Mouse (Mus musculus) kidney, embryonic 14.5 days (tissue): ENCODE measurements around the gene Hspb2. TPM values are rescaled to one million over a fixed set of nuclear protein-coding genes. Genes with fewer than 3 reads are reported as not detected.

Source experiments
- ATAC-seq: fragments of 200-750 bp; cut with Nextera tagmentation; 2 replicates; pipeline ENCODE4 v1.8.0; 2017; ENCODE audit warnings: moderate number of reproducible peaks, mild to moderate bottlenecking, moderate TSS enrichment, moderate library complexity; ENCODE audit not compliant: low FRiP score, low TSS enrichment
- H3K27ac ChIP-seq: fragments of 300-500 bp; sonication (generic); 2 replicates; pipeline ENCODE4 v1.5.1; 2014; ENCODE audit warnings: low read depth, mild to moderate bottlenecking, low read length, moderate library complexity, mixed read lengths
- H3K27me3 ChIP-seq: fragments of 300-500 bp; sonication (generic); 2 replicates; pipeline ENCODE4 v1.6.1; 2014; ENCODE audit warnings: mild to moderate bottlenecking, low read length; ENCODE audit not compliant: control insufficient read depth, insufficient read depth
- H3K36me3 ChIP-seq: fragments of 300-500 bp; sonication (generic); 2 replicates; pipeline ENCODE4 v1.6.1; 2014; ENCODE audit warnings: low read length, mixed read lengths; ENCODE audit not compliant: control insufficient read depth, insufficient read depth
- H3K4me1 ChIP-seq: fragments of 300-500 bp; sonication (generic); 2 replicates; pipeline ENCODE4 v1.6.1; 2014; ENCODE audit warnings: low read length, mixed read lengths; ENCODE audit not compliant: control insufficient read depth, insufficient read depth
- H3K4me2 ChIP-seq: fragments of 300-500 bp; sonication (generic); replicated peaks from 2 replicates; pipeline ENCODE4 v1.6.1; 2014; ENCODE audit warnings: low read depth, mild to moderate bottlenecking, low read length
- H3K4me3 ChIP-seq: fragments of 300-500 bp; sonication (generic); 2 replicates; pipeline ENCODE4 v1.5.1; 2014; ENCODE audit warnings: mild to moderate bottlenecking, low read length
- H3K9ac ChIP-seq: fragments of 300-500 bp; sonication (generic); 2 replicates; pipeline ENCODE4 v1.6.1; 2014; ENCODE audit warnings: low read depth, mild to moderate bottlenecking, low read length, moderate library complexity
- H3K9me3 ChIP-seq: fragments of 300-500 bp; sonication (generic); 2 replicates; pipeline ENCODE4 v1.6.1; 2016; ENCODE audit warnings: low read length; ENCODE audit not compliant: control insufficient read depth
- WGBS: fragments of 180-500 bp; shearing (Covaris S2); extraction: QIAGEN DNeasy Blood & Tissue Kit; methylation state at CpG from one replicate; pipeline ENCODE4 v1.1.7; 2014; 5-methylcytosine and 5-hydroxymethylcytosine counted together
- polyA plus RNA-seq: library from polyadenylated mRNA; unstranded; fragments of >200 nt; fragmentation: Nextera tagmentation; extraction: Ambion mirVana; gene quantifications from 2 replicates; pipeline ENCODE4 v1.2.1, GENCODE M21; 2014

Hspb2 gene
- polyA plus RNA-seq: 0.72 and 1.0 TPM in 2 replicates

DNA sequence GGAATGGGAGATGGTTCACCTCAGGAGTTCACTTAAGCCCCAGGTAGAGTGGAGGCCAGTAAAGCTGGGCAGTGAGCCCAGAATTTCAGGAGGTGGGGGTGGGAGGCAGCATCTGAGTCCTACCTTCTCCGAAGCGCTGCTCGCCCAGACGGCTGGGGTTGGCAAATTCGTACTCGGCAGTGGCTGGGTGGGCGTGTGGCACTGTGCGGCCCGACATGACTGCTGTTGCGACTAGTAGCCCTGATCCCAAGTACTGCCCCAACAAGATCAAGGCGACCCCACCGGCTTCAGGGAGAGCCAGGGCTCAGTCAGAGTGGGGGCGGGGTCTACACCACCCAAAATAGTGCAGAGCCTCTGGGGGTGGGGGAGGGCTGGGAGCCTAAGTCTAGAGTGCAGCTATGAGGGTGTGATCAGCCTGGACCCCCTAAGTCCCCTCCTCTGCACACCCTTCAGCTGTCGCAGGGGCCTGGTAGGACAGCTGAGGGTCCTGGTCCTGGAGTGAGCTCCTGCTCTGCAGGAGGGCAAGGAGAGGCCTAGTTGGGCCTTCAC is at the start of gene Hspb2:
Gene Hspb2 (minus strand): TSS at position 301 of the 549 bp plus-strand sequence.
- H3K4me2 ChIP-seq: no peak within 1 kb of the TSS
- WGBS: 70% methylated on average over 14 of the region's 14 CpGs
- no peaks in the 10 kb centered on the region for H3K9me3 ChIP-seq
- H3K27ac ChIP-seq: 0 out of 2 replicates have a peak within 1 kb of the TSS, but pooled peaks have one; percentile 30
- H3K4me1 ChIP-seq: no peaks in the 10 kb centered on the region
- 0 out of 2 replicates have a peak, but pooled peaks cover 5% of the 10 kb centered on the region for H3K27me3 ChIP-seq
- H3K36me3 ChIP-seq: no peaks in the 10 kb centered on the region
- H3K9ac ChIP-seq: no peak within 1 kb of the TSS
- peak; percentile 25; the same call in 1 of the 2 replicates for ATAC-seq
- H3K4me3 ChIP-seq: no peak within 1 kb of the TSS

DNA sequence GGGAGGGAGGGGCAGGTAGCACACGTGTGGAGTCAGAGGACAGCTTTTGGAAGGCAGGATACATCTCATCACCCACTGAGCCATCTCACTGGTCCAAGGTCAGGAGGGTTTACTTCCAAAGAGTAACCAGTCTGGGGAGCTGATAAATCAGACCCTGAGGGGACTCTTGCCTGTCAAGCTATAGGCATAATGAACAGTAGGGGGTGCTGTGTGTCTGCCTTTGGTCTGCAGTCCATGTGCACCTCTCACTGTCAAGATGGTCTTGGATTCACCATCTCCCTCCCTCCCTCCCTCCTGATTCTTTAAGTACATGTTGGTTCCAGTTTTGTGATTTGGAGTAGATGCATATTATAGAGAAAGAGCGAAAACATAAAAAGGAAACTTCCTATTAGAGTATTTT is 48.8 kb upstream of the Hspb2 start:
- 59% methylated on average over 2 of the region's 2 CpGs for whole genome bisulfite sequencing
- no peaks in the 10 kb centered on the region for H3K9me3 ChIP-seq
- no peaks in the 10 kb centered on the region for H3K4me1 ChIP-seq
- no peak overlapping the region for H3K4me3 ChIP-seq
- peaks cover 41% of the 10 kb centered on the region for H3K36me3 ChIP-seq
- H3K9ac ChIP-seq: no peak overlapping the region
- ATAC-seq: no peak; the same call in 1 of the 2 replicates
- H3K27ac ChIP-seq: no peak overlapping the region
- H3K4me2 ChIP-seq: no peak overlapping the region
- no peaks in the 10 kb centered on the region for H3K27me3 ChIP-seq

DNA sequence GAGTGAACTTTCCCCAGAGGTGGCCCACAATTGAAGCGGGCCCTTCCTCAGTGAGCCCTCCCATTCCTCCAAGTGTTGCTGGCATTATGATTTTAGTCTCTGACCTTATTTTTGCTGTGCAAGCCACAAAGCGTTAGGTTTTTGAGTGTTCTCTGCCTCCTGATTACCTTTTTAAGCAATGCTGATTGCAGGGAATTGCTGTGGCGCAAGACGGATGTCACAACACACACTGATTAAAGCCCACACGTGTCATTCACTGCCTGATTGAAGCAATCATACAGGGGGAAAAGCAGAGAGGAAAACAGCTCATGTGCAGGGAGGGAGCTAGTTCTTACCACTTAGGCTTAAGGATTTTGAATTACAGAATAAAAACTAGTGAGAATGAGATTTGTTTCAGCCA is 46.2 kb upstream of the Hspb2 start:
- no peak overlapping the region for H3K9ac ChIP-seq
- no peaks in the 10 kb centered on the region for H3K4me1 ChIP-seq
- H3K27me3 ChIP-seq: no peaks in the 10 kb centered on the region
- no peak overlapping the region for H3K27ac ChIP-seq
- ATAC-seq: no peak
- 86% methylated on average over 5 of the region's 5 CpGs for WGBS
- no peaks in the 10 kb centered on the region for H3K9me3 ChIP-seq
- peaks cover 27% of the 10 kb centered on the region for H3K36me3 ChIP-seq
- H3K4me3 ChIP-seq: no peak overlapping the region
- no peak overlapping the region for H3K4me2 ChIP-seq

DNA sequence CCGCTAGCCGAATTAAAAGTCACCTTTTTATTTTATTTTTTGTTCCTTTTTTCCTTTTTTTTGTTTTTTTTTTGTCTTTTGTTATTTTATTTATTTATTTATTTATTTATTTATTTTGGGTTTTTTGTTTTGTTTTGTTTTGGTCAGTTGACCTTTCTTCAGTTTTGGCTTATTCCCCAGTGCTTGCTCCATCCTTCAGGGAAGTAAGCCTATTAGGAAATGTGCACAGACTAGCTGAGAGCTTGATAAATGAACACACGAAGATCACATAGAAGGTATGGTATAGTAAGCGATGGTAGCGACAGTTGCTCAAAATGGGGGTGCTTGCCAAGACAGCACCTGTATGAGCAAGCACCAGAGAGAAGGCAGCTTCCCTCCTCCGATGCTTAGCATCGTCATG is 45.5 kb upstream of the Hspb2 start:
- H3K4me1 ChIP-seq: no peaks in the 10 kb centered on the region
- H3K9ac ChIP-seq: no peak overlapping the region
- no peaks in the 10 kb centered on the region for H3K27me3 ChIP-seq
- H3K27ac ChIP-seq: no peak overlapping the region
- H3K4me3 ChIP-seq: no peak overlapping the region
- no peak overlapping the region for H3K4me2 ChIP-seq
- WGBS: 95% methylated on average over 7 of the region's 7 CpGs
- H3K36me3 ChIP-seq: peaks cover 23% of the 10 kb centered on the region
- H3K9me3 ChIP-seq: no peaks in the 10 kb centered on the region
- no peak for ATAC-seq

DNA sequence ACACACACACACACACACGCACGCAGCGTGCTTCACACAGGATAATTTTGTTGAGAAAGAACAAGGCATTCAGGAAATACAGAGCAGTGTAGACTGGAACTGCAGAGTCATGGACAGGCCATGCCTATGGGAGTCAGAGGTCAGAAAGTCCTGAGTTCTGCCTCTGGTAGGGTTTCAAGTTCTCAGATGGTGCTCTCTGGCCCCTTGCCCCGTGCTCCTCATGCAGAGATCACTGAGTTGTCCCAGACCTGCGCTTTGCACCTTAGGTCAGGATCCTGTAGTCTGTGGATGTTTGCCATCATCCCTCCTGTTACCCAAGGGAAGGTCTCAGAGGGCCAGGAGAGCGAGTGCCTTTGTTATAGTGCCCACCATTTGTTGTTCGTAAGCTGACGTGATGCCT is 44.6 kb upstream of the Hspb2 start:
- no peak for ATAC-seq
- Histone ChIP-seq H3K27ac (no peak overlapping the region), H3K27me3 (no peaks in the 10 kb centered on the region), H3K4me1 (no peaks in the 10 kb centered on the region), H3K9me3 (no peaks in the 10 kb centered on the region), H3K9ac (no peak overlapping the region), H3K36me3 (peaks cover 24% of the 10 kb centered on the region), H3K4me2 (no peak overlapping the region), H3K4me3 (no peak overlapping the region)
- WGBS: 84% methylated on average over 8 of the region's 8 CpGs

DNA sequence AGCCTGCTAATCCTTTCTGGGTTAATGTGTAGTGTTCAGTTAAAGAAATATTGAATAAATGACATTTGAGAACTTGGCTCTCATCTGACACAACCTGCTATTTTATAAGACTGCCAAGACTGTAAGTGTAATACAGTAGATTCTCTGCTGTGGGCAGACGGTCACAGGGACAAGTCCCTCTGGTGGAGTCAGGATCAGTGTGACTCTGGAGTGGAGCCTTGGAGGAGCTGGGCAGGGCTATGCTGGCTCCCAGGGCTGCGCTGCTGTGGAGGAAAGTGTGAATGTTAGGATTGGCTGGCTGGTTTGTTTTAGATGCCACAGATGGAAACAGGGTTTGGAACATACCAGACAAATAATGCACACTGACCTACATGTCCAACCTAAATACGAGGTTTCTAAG is 43.1 kb upstream of the Hspb2 start:
- Histone ChIP-seq H3K9ac (no peak overlapping the region), H3K9me3 (no peaks in the 10 kb centered on the region), H3K4me1 (no peaks in the 10 kb centered on the region), H3K36me3 (peaks cover 29% of the 10 kb centered on the region), H3K27ac (no peak overlapping the region), H3K4me3 (no peak overlapping the region), H3K27me3 (no peaks in the 10 kb centered on the region), H3K4me2 (no peak overlapping the region)
- no peak for ATAC-seq
- 90% methylated on average over 3 of the region's 3 CpGs for WGBS

DNA sequence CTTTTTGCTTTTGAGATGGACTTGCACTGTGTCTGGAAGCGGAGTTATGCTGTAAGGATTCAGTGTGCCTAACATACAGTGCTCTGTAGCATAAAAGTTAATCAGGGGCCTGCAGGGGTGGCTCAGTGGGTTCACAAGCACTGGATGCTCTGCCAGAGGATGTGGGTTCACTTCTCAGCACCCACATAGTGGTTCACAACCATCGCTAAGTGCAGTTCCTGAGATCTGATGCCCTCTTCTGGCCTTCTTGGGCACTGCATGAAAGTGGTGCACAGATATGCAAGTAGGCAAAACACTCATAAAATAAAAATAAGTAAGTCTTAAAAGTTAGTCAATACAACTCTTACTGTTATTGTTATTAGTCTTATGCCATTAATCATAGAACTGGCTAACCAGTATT is 30.0 kb upstream of the Hspb2 start:
- Histone ChIP-seq H3K27me3 (no peaks in the 10 kb centered on the region), H3K9ac (no peak overlapping the region), H3K36me3 (peaks cover 62% of the 10 kb centered on the region), H3K9me3 (no peaks in the 10 kb centered on the region), H3K27ac (no peak overlapping the region), H3K4me2 (no peak overlapping the region), H3K4me3 (no peak overlapping the region), H3K4me1 (no peaks in the 10 kb centered on the region)
- no peak for ATAC-seq
- 82% methylated on average over 2 of the region's 2 CpGs for WGBS

DNA sequence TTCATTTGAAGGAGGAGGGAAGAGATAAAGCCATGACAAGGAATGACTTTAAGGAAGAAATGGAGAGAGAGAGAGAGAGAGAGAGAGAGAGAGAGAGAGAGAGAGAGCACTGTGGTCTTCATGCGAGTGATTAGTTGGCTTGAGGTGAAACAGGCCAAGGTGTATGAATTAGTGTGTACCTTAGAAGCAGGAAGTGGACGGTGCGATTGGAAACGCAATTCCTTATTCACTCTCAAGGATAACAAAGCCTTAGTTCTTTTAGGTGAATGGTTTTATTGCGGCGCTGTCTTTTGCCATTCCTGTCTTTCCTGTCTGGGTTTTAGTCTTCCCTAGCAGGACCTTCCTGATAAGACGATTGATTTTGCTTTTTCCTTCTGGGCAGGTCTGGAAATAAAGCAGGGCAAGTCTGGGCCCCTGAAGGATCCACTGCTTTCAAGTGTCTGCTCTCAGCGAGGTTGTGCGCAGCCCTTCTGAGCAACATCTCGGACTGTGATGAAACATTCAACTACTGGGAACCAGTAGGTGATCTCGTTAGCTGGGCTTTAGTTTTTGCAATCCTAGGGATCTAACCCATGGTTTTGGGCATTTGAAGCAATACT is 24.1 kb upstream of the Hspb2 start:
- 55% methylated on average over 11 of the region's 11 CpGs for WGBS
- no peaks in the 10 kb centered on the region for H3K27me3 ChIP-seq
- H3K36me3 ChIP-seq: peaks cover 26% of the 10 kb centered on the region
- H3K4me1 ChIP-seq: 0 out of 2 replicates have a peak, but pooled peaks cover 3% of the 10 kb centered on the region
- no peak for ATAC-seq
- H3K4me2 ChIP-seq: peak overlapping the region; percentile 87
- no peaks in the 10 kb centered on the region for H3K9me3 ChIP-seq
- peak overlapping the region; percentile 92 for H3K4me3 ChIP-seq
- H3K27ac ChIP-seq: no peak overlapping the region
- peak overlapping the region; percentile 91; the same call in 1 of the 2 replicates for H3K9ac ChIP-seq

DNA sequence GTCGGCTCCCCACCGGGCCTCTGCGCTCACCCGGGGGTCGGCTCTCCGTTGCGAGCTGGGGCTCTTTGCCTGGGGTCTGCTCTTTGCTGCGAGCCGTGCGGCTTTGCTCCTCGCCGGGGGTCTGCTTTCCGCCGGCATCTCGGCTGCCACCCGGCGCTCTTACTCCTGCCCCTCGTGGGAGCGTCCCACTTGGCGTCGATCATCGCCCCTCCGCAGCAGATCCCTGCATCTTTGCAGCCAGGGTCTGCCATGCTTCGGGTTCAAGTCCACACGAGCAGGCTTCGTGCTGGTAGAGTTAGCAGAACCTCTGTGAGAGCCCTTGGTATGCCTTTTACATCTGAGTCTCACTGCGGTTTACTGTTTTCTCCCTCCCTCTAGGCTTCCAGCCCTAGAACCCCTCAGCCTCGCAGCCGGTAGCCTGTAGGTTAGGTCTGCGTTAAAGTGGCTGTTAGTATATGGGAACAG is 23.5 kb upstream of the Hspb2 start:
- peak overlapping the region; percentile 83; the same call in 1 of the 2 replicates for H3K27ac ChIP-seq
- H3K9me3 ChIP-seq: no peaks in the 10 kb centered on the region
- H3K4me1 ChIP-seq: 0 out of 2 replicates have a peak, but pooled peaks cover 3% of the 10 kb centered on the region
- H3K9ac ChIP-seq: peak overlapping the region; percentile 91
- no peaks in the 10 kb centered on the region for H3K27me3 ChIP-seq
- no peak; the same call in 1 of the 2 replicates for ATAC-seq
- H3K4me2 ChIP-seq: peak overlapping the region; percentile 87
- under 1% methylated on average over 25 of the region's 30 CpGs for WGBS
- peak overlapping the region; percentile 92 for H3K4me3 ChIP-seq
- H3K36me3 ChIP-seq: peaks cover 23% of the 10 kb centered on the region
